Comparison of ENCODE assay signal across 8 mouse cellular contexts in the genomic region with DNA sequence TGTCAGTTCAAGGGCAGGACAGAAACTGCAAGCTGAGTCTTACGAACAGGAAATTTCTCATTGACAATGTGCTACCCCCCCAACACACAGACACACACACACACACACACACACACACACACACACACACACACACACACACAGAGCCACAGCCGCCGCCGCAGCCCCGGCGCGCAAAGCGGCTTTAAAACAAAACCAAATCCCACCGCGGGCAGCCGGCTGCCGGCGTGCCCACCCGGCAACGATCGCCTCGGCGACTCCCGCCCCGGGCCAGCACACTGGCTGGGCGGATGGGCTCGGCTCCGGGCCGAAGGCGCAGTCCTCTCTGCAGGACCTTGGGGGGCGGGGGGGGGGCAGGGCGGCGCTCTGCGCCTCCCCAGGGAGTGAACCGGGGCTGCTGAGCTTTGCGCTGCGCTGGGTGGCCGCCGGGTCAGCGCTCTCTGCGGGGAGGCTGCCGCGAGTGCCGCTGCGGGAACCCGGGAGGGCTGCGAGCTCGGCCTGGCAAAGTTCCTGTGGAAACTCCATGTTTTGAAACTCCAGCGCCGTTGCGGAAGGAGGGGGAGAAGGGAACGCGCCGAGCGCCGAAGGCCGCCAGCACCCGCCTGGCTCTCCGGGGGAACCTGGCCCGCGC.
DNase-seq lines count a peak whose midpoint lies in the region; ATAC-seq lines count a peak whose summit lies in the region.

No protein-coding gene starts in this region.

- no peaks in the 10 kb centered on the region for H3K9me3 ChIP-seq in embryonic facial prominence, embryonic 15.5 days (replicated peaks)
- no peaks in the 10 kb centered on the region for H3K9me3 ChIP-seq in midbrain, embryonic 12.5 days

- H3K27ac ChIP-seq in embryonic facial prominence, embryonic 15.5 days (replicated peaks) = peak overlapping the region; percentile 85
- peak overlapping the region; percentile 94 for H3K27ac ChIP-seq in midbrain, embryonic 12.5 days (replicated peaks)

- peaks cover 23% of the 10 kb centered on the region for H3K4me1 ChIP-seq in embryonic facial prominence, embryonic 15.5 days
- H3K4me1 ChIP-seq in midbrain, embryonic 12.5 days = peaks cover 26% of the 10 kb centered on the region

- ATAC-seq in embryonic facial prominence, embryonic 15.5 days (ENCODE audit: insufficient number of reproducible peaks, low FRiP score, low TSS enrichment, low read depth) = no peak
- no peak for ATAC-seq in midbrain, embryonic 12.5 days (ENCODE audit: low FRiP score, low read depth)

- peak; percentile 23 to 52 for DNase-seq in cerebellum, adult 18-20 months
- DNase-seq in cerebellum, adult 11 months = no peak
- DNase-seq in NIH3T3 (ENCODE audit: low read depth) = peak; percentile 76
- peak; percentile 56 to 72 for DNase-seq in heart, postnatal 36 days
- DNase-seq in left cerebral cortex, postnatal 25 days (ENCODE audit: low spot score in 2 of 2) = peak; percentile 19 to 37
- peak; percentile 59 for DNase-seq in testis, postnatal 10 days (ENCODE audit: low spot score)

- H3K4me3 ChIP-seq in embryonic facial prominence, embryonic 15.5 days (replicated peaks) = peak overlapping the region; percentile 50
- H3K4me3 ChIP-seq in midbrain, embryonic 12.5 days = peak overlapping the region; percentile 50

- 1% methylated on average over 51 of the region's 56 CpGs for WGBS in embryonic facial prominence, embryonic 15.5 days
- 7% methylated on average over 45 of the region's 56 CpGs for WGBS in midbrain, embryonic 12.5 days

- H3K36me3 ChIP-seq in embryonic facial prominence, embryonic 15.5 days = no peaks in the 10 kb centered on the region
- H3K36me3 ChIP-seq in midbrain, embryonic 12.5 days = no peaks in the 10 kb centered on the region

- H3K27me3 ChIP-seq in embryonic facial prominence, embryonic 15.5 days = peaks cover 49% of the 10 kb centered on the region
- H3K27me3 ChIP-seq in midbrain, embryonic 12.5 days = peaks cover 84% of the 10 kb centered on the region

- intact Hi-C loops in heart, postnatal 36 days (cut with DNase I) = loop anchor here (1.0 to 5.0 kb wide), 3 partner anchors 38 to 161 kb away; no protein-coding TSS in a partner anchor
- intact Hi-C loops in left cerebral cortex, postnatal 25 days (cut with DNase I) = loop anchor here (1.0 to 5.0 kb wide), 4 partner anchors 15 to 161 kb away; no protein-coding TSS in a partner anchor

- H3K9ac ChIP-seq in embryonic facial prominence, embryonic 15.5 days = peak overlapping the region; percentile 15
- peak overlapping the region; percentile 73 for H3K9ac ChIP-seq in midbrain, embryonic 12.5 days (replicated peaks)

- peak overlapping the region; percentile 86 for H3K4me2 ChIP-seq in embryonic facial prominence, embryonic 15.5 days (replicated peaks)
- peak overlapping the region; percentile 83 for H3K4me2 ChIP-seq in midbrain, embryonic 12.5 days (replicated peaks)
